Mouse (Mus musculus) ES-Bruce4 (cell line): ENCODE measurements around the gene S100a11. TPM values are rescaled to one million over a fixed set of nuclear protein-coding genes. Genes with fewer than 3 reads are reported as not detected.

Experiments used
- H3K27ac ChIP-seq: 2 replicates; pipeline ENCODE4 v1.5.1; 2012; ENCODE audit warnings: low read length, inconsistent platforms; ENCODE audit not compliant: insufficient read depth
- H3K27me3 ChIP-seq: 2 replicates; pipeline ENCODE4 v1.6.1; 2012; ENCODE audit warnings: mild to moderate bottlenecking, low read length, inconsistent platforms; ENCODE audit not compliant: control insufficient read depth, poor library complexity, insufficient read depth, severe bottlenecking
- H3K36me3 ChIP-seq: 2 replicates; pipeline ENCODE4 v1.6.1; 2012; ENCODE audit warnings: inconsistent platforms, mild to moderate bottlenecking, low read length, moderate library complexity; ENCODE audit not compliant: control insufficient read depth, poor library complexity, insufficient read depth, severe bottlenecking
- H3K4me1 ChIP-seq: one replicate; pipeline ENCODE4 v1.8.1; 2011; ENCODE audit warnings: low read length; ENCODE audit not compliant: control insufficient read depth, insufficient read depth
- H3K4me3 ChIP-seq: 2 replicates; pipeline ENCODE4 v1.5.1; 2011; ENCODE audit warnings: low read depth, mild to moderate bottlenecking, low read length
- H3K9ac ChIP-seq: 2 replicates; pipeline ENCODE4 v1.6.1; 2012; ENCODE audit warnings: low read depth, mild to moderate bottlenecking, inconsistent platforms; ENCODE audit not compliant: poor library complexity, severe bottlenecking
- H3K9me3 ChIP-seq: replicated peaks from 2 replicates; pipeline ENCODE4 v1.6.1; 2012; ENCODE audit warnings: mild to moderate bottlenecking, low read length, inconsistent platforms; ENCODE audit not compliant: control insufficient read depth, poor library complexity, insufficient read depth, severe bottlenecking
- CTCF ChIP-seq: IDR thresholded peaks from one replicate; pipeline ENCODE4 v1.8.1; 2011; ENCODE audit warnings: low read depth, low read length
- EP300 ChIP-seq: IDR thresholded peaks from 2 replicates; pipeline ENCODE4 v1.6.1; 2011; ENCODE audit warnings: low read depth, low read length; ENCODE audit not compliant: insufficient read depth
- POLR2A ChIP-seq: IDR thresholded peaks from one replicate; pipeline ENCODE4 v1.8.1; 2011; ENCODE audit warnings: low read length; ENCODE audit not compliant: insufficient read depth
- polyA plus RNA-seq: library from polyadenylated mRNA; stranded (reverse); fragments of >200 nt; gene quantifications from 2 replicates; pipeline ENCODE4 v1.2.4, GENCODE M21; 2011; ENCODE audit warnings: low read depth; ENCODE audit not compliant: missing spikeins, insufficient read depth, insufficient read length

S100a11 gene
- polyA plus RNA-seq, 1 experiment = 661 TPM

- TF ChIP-seq POLR2A = no peak
- TF ChIP-seq CTCF = no peak
- TF ChIP-seq EP300 = no peak
- no peak overlapping the region for H3K9ac ChIP-seq
- no peaks in the 10 kb centered on the region for H3K9me3 ChIP-seq
- no peak overlapping the region for H3K4me3 ChIP-seq
- H3K27me3 ChIP-seq = no peaks in the 10 kb centered on the region; the same call in 1 of the 2 replicates
- H3K4me1 ChIP-seq = peaks cover 2% of the 10 kb centered on the region
- peaks cover 17% of the 10 kb centered on the region for H3K36me3 ChIP-seq
- H3K27ac ChIP-seq = no peak overlapping the region
Measured at GRCm38 (mm10) chr3:93562372-93562771, 42.1 kb downstream of the S100a11 start.

- TF ChIP-seq CTCF (no peak), POLR2A (no peak), EP300 (no peak)
- H3K4me3 ChIP-seq = no peak overlapping the region
Measured at GRCm38 (mm10) chr3:93563216-93563615, 42.9 kb downstream of the S100a11 start.

GRCm38 (mm10) chr3:93566892-93567291 is 46.6 kb downstream of the S100a11 start:
- TF ChIP-seq CTCF (no peak), EP300 (no peak), POLR2A (no peak)
- no peaks in the 10 kb centered on the region for H3K4me1 ChIP-seq
- peaks cover 10% of the 10 kb centered on the region for H3K36me3 ChIP-seq
- no peaks in the 10 kb centered on the region for H3K27me3 ChIP-seq
- H3K4me3 ChIP-seq = no peak overlapping the region
- no peak overlapping the region for H3K27ac ChIP-seq
- no peak overlapping the region for H3K9ac ChIP-seq
- H3K9me3 ChIP-seq = no peaks in the 10 kb centered on the region

More at GRCm38 (mm10) chr3:93563216-93563615, 42.9 kb downstream of the S100a11 start:
- Histone ChIP-seq H3K36me3 (peaks cover 17% of the 10 kb centered on the region), H3K4me1 (no peaks in the 10 kb centered on the region), H3K27me3 (no peaks in the 10 kb centered on the region; the same call in 1 of the 2 replicates), H3K9ac (no peak overlapping the region), H3K9me3 (no peaks in the 10 kb centered on the region), H3K27ac (no peak overlapping the region)

- H3K4me1 ChIP-seq = no peaks in the 10 kb centered on the region
- H3K27ac ChIP-seq = no peak overlapping the region
- no peaks in the 10 kb centered on the region for H3K9me3 ChIP-seq
- H3K9ac ChIP-seq = no peak overlapping the region
- H3K4me3 ChIP-seq = no peak overlapping the region
- H3K36me3 ChIP-seq = peaks cover 6% of the 10 kb centered on the region
- H3K27me3 ChIP-seq = no peaks in the 10 kb centered on the region
- TF ChIP-seq POLR2A (no peak), EP300 (no peak), CTCF (no peak)
Measured at GRCm38 (mm10) chr3:93567721-93568120, 47.4 kb downstream of the S100a11 start.

- Histone ChIP-seq H3K9ac (no peak overlapping the region), H3K27me3 (no peaks in the 10 kb centered on the region), H3K4me1 (no peaks in the 10 kb centered on the region), H3K27ac (no peak overlapping the region), H3K36me3 (peaks cover 2% of the 10 kb centered on the region), H3K9me3 (no peaks in the 10 kb centered on the region), H3K4me3 (no peak overlapping the region)
- TF ChIP-seq CTCF = no peak
- TF ChIP-seq EP300 = no peak
- TF ChIP-seq POLR2A = no peak
Measured at GRCm38 (mm10) chr3:93568428-93569040, 48.2 kb downstream of the S100a11 start.

GRCm38 (mm10) chr3:93569046-93569445 is 48.8 kb downstream of the S100a11 start:
- Histone ChIP-seq H3K9me3 (no peaks in the 10 kb centered on the region), H3K4me3 (no peak overlapping the region), H3K9ac (no peak overlapping the region), H3K36me3 (peaks cover 2% of the 10 kb centered on the region), H3K27me3 (no peaks in the 10 kb centered on the region), H3K27ac (no peak overlapping the region), H3K4me1 (no peaks in the 10 kb centered on the region)
- TF ChIP-seq POLR2A = no peak
- no peak for TF ChIP-seq CTCF
- TF ChIP-seq EP300 = no peak
